Mouse (Mus musculus): ENCODE results near the gene Tfec.

Tfec gene

GRCm38 (mm10) chr6:16898251-16898862 is at the start of gene Tfec:
Gene Tfec, minus strand, starts transcription at chr6:16898441.
- no peak for DNase-seq (ENCODE audit: low spot score in 2 of 2)

GRCm38 (mm10) chr6:16947837-16948236 is 49.6 kb upstream of the Tfec start:
- no peak for DNase-seq (ENCODE audit: low spot score in 2 of 2)

DNA sequence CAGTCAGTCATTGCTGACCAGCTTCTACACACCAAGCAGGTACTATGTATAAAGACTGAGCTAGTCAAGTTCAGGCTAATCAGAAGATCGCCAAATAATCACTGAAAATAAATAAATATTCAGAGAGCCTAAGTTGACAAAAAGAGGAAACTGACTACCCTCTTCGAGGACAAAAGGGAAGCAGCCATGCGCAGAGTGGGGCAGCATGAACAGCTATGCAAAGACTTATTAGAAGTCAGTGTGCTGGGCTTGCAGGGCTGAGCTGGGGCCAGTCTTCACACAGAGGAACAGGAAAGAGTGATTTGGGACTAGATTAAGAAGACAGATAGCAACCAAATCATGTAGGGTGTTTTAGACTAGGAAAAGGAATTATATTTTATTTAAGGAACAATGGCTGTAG is 45.3 kb upstream of the Tfec start:
- DNase-seq (ENCODE audit: low spot score in 2 of 2): no peak

GRCm38 (mm10) chr6:16942433-16942832 is 44.2 kb upstream of the Tfec start:
- DNase-seq (ENCODE audit: low spot score in 2 of 2): no peak

GRCm38 (mm10) chr6:16931059-16931458 is 32.8 kb upstream of the Tfec start:
- DNase-seq (ENCODE audit: low spot score in 2 of 2): no peak

DNA sequence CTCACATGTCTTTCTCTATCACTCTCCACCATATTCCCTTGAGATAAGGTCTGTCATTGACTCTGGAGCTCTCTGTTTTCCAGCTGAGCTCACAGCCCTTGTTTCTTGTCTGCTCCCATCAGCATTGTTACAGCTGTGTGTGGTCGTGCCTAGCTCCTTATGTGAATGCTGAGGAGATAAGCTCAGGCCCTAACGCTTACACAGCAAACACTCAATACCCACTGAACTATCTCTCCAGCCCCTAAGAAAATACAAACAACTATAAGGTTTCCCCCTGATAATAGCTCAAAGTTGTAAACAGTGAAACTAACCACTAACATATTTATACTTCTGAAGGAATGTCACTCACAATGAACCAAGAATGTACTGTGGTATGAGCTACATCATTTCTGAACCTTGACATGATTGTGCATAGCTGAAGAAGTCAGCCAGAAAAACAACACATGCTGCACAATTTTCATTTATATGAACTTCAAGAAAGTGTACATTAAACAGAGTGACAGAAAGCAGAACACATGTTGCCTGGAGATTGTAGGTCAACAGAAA is 21.9 kb upstream of the Tfec start:
- no peak for DNase-seq (ENCODE audit: low spot score in 2 of 2)

DNA sequence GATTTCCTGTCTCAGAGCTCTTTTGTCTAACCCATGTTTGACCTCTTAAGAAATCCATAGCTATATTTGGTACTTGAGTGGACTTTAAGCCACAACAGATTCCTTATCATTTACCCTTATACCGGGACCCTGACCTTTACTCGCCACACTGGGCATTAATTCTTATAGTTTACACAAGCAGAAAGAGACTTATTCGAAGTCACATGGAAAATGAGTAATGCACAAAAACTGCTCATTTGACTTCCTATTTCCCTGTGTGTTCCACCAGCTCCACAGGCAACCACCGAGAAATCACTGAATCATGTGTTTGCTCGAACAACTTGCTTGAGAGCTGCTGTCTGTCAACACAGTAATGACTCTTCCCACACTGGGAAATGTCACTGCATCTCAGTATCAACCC is 6.4 kb downstream of the Tfec start:
- peak in 1 of 2 experiments; percentile 5 for DNase-seq (ENCODE audit: low spot score in 2 of 2)

DNA sequence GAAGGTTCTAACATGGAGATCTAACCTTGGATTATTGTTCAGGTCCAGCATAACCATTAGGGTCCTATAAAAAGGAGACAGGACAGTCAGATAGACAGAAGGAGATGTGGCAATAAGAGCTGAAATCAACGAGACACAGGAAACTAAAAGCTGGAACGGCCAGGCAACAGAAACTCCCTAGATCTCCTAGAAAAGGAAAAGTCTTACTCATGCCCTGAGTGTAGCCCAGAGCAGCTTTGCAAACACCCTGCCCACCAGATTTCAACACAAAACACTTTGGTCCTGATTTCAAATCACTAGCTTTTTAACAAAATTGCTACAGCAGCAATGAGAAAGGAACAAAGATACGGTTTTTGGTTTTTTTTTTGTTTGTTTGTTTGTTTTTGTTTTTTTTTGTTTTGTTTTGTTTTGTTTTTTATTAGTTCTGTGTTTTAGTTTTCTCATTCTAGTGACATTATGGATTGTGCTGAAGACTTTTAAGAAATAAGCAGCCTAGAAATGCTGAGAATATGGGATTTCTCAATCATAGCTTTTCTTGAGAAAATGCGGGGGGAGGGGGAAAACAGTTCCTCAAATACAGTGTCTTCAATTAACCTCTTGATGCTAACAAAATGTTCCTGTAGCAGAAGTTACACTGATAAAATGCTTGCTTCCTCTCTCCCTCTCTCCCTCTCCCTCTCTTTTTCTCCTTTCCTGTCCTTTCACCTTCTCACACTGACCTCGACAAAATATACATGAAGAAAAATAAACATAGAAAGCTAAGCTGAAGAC is 14.5 kb downstream of the Tfec start:
- no peak for DNase-seq (ENCODE audit: low spot score in 2 of 2)

- no peak for DNase-seq (ENCODE audit: low spot score in 2 of 2)
These were observed 24.2 kb downstream of the Tfec start for GRCm38 (mm10) chr6:16874021-16874542.

- DNase-seq (ENCODE audit: low spot score in 2 of 2): no peak
These were observed 28.2 kb downstream of the Tfec start for GRCm38 (mm10) chr6:16870067-16870466.

DNA sequence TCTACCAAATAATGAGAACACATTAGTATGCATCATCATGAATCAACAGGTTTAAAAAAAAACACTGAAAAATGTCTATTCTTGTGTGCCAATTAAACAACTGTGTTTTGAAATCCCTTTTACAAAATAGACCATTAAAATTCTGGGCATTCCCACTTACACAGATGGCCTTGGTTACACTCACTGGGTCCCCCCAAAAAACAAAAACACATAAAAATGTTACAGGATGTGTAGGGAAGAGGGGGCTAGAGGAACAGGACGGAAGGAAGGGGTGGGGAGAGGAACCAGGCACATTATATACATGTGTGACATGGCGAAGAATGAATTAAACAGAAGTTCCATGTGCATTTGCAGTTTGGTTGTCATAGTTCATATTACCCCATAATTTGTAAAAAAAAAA is 29.9 kb downstream of the Tfec start:
- DNase-seq (ENCODE audit: low spot score in 2 of 2): no peak

DNA sequence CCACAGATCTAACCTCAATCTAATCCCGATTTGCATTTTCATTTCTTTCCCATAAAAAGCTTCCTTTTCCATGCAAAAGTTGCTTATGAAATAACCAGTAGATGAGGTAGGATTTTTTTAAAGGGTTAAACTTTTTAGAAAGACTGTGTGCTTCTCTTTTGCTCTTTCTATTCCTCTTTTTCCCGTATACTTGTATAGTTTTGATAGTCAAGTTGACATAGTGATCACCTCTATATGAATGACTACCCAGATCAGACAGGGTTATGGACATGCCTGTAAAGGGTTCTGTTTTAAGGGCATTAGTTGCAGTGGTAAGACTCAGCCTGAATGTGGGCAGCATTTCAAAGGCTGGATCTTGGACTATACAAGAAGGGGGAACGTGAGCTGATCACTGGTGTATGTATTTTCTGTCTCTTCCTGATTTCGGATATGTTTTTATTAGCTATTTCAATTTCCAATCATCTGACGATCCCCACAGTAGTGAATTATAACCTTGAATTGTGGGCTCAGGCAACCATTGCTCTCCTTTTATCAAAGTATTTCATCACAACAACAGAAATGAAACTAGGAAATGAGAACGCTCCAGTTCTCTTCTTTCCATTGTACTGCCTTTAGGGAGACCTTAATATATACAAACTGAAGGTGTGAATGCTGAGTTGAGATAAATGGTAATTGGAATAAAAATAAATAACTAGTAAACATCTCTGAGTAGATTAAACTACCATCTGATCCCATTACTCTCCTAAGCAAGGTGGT is 35.3 kb downstream of the Tfec start:
- no peak for DNase-seq (ENCODE audit: low spot score in 2 of 2)

DNA sequence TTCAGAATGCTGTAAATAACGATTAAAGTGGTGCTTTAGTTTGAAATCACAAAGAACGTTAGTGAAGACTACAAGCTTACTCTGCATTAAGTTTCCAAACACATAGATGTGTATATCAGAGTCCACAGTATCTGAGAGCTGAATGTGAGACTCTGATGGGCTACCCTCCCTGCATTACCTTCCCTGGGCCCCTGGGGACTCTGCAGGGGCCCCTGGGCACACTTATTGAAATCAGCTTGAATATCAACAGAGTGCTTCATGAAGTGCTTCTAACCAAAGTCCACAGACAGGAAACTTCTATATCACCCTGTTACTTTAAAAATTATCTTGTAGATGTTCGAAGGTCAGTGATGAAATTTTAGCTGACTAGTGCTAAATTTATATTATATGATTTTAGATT is 36.2 kb downstream of the Tfec start:
- no peak for DNase-seq (ENCODE audit: low spot score in 2 of 2)

- DNase-seq (ENCODE audit: low spot score in 2 of 2): no peak
These were observed 42.2 kb downstream of the Tfec start for GRCm38 (mm10) chr6:16855879-16856545.

GRCm38 (mm10) chr6:16854977-16855376 is 43.3 kb downstream of the Tfec start:
- no peak for DNase-seq (ENCODE audit: low spot score in 2 of 2)

- DNase-seq (ENCODE audit: low spot score in 2 of 2): no peak
These were observed 51.7 kb downstream of the Tfec start for GRCm38 (mm10) chr6:16846521-16846920.

- DNase-seq (ENCODE audit: low spot score in 2 of 2): no peak
These were observed 62.6 kb downstream of the Tfec start for GRCm38 (mm10) chr6:16835631-16836030.

DNA sequence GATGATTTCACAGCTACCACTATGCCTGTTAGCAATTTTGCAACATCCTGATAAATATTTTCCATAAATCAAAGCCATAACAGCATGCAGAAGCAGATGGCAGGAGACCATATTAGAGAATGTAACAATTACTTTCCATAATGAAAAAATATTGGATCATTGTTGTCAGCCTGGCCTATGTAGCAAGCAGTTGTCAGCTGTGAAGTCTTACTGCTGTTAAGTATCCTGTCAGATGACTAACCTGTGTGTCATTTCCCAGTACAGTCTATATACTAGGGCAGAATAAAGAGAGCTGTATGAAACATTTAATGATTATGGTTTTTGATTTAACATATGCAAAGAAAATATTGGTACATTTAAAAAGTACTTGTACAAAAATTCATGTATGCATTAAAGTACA is 69.9 kb downstream of the Tfec start:
- DNase-seq (ENCODE audit: low spot score in 2 of 2): no peak

DNA sequence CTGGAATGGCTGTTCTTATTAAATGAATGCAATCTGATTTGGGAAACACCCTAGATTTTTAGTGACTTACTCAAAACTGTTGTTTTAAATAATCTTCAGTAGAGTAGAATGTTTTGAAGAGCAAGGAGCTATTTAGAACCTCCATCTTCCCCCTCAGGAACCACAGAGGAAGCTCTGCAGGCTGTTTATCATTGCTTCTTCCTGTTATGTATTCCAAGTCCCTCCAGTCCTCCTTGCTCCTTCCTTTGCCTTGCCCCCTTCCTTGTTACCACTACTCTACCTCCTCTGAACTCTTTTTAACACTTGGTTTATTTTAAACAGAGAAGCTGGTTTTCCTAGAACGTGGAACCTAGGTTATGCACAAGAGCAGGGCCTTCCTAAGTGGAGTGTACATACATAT is 76.3 kb downstream of the Tfec start:
- DNase-seq (ENCODE audit: low spot score in 2 of 2): no peak

DNA sequence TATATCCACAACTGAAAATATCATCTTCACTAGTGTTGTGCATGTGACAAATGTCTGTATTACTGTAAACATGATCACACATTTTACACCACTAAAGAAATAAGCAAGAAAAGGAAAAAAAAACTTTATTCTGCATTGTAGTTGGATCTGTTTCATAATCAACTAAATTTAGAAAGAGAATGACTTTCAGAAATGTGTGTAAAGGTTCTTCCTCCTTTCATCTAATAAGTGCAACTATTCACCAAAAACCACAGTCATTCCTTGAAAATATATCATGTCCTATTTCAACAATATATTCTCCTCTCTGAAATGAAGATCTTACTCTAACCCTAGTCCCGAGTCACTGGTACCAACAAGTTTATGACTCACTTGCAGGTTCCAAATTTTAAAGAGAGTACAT is 91.9 kb downstream of the Tfec start:
- DNase-seq (ENCODE audit: low spot score in 2 of 2): no peak

DNA sequence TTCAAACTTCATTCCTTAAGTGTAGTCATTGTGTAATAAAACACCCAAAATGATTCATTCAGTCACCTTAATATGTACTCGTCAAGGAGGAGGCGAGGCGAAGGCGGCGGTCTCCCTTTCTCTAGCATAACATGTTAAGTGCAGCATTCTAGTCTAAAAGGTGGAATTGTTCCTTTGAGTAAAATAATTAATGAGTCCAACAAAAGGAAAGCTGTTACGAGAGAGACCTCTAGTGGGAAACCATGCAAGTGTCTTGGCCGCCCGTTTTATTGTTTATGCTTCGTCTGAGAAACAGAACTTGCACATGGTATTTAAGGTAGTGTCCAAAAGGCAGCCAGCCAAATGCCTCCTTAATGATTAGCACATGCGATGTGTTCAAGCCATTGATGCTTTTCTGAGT is 100.6 kb downstream of the Tfec start:
- no peak for DNase-seq (ENCODE audit: low spot score in 2 of 2)

- no peak for DNase-seq (ENCODE audit: low spot score in 2 of 2)
These were observed 101.3 kb downstream of the Tfec start for GRCm38 (mm10) chr6:16796914-16797313.

Data from heart, adult 9 months (tissue).